Mouse (Mus musculus): ENCODE measurements at regions not wholly inside any gene's neighbourhood (a gene's known extent, or its start where the extent isn't known, plus 50 kb on each side); places are given as distances from the start of the nearest gene placed in this dataset.

GRCm38 (mm10) chr1:185628401-185628800 is 173.8 kb downstream of the Slc30a10 start:
- no peak for DNase-seq

GRCm38 (mm10) chr1:185629976-185630375 is 175.3 kb downstream of the Slc30a10 start:
- DNase-seq, result no peak

GRCm38 (mm10) chr1:185638631-185639030 is 184.0 kb downstream of the Slc30a10 start:
- no peak for DNase-seq

- no peak for DNase-seq
These were observed 184.8 kb downstream of the Slc30a10 start for GRCm38 (mm10) chr1:185639486-185639885.

- no peak for DNase-seq
These were observed 189.4 kb downstream of the Slc30a10 start for GRCm38 (mm10) chr1:185644026-185644425.

GRCm38 (mm10) chr1:185648128-185648527 is 193.5 kb downstream of the Slc30a10 start:
- DNase-seq, result no peak

GRCm38 (mm10) chr1:185648926-185649325 is 194.3 kb downstream of the Slc30a10 start:
- DNase-seq, result no peak

- no peak for DNase-seq
These were observed 196.3 kb downstream of the Slc30a10 start for GRCm38 (mm10) chr1:185650926-185651325.

- DNase-seq, result no peak
These were observed 200.4 kb downstream of the Slc30a10 start for GRCm38 (mm10) chr1:185655021-185655420.

GRCm38 (mm10) chr1:185655461-185655860 is 200.8 kb downstream of the Slc30a10 start:
- no peak for DNase-seq

GRCm38 (mm10) chr1:185657286-185657685 is 202.6 kb downstream of the Slc30a10 start:
- DNase-seq, result no peak

- DNase-seq, result no peak
These were observed 204.8 kb downstream of the Slc30a10 start for GRCm38 (mm10) chr1:185659476-185659875.

GRCm38 (mm10) chr1:185662336-185662735 is 207.7 kb downstream of the Slc30a10 start:
- DNase-seq, result no peak

GRCm38 (mm10) chr1:185670029-185670741 is 215.5 kb downstream of the Slc30a10 start:
- no peak for DNase-seq

- DNase-seq, result no peak
These were observed 218.3 kb downstream of the Slc30a10 start for GRCm38 (mm10) chr1:185672940-185673339.

- DNase-seq, result no peak
These were observed 221.2 kb downstream of the Slc30a10 start for GRCm38 (mm10) chr1:185675674-185676420.

GRCm38 (mm10) chr1:185681610-185682457 is 227.2 kb downstream of the Slc30a10 start:
- DNase-seq, result peak; percentile 71

GRCm38 (mm10) chr1:185682458-185682750 is 227.8 kb downstream of the Slc30a10 start:
- no peak for DNase-seq

- DNase-seq, result no peak
These were observed 230.0 kb downstream of the Slc30a10 start for GRCm38 (mm10) chr1:185684638-185685037.

GRCm38 (mm10) chr1:185688506-185688905 is 233.9 kb downstream of the Slc30a10 start:
- no peak for DNase-seq

- DNase-seq, result no peak
These were observed 240.7 kb downstream of the Slc30a10 start for GRCm38 (mm10) chr1:185695394-185695793.

- DNase-seq, result no peak
These were observed 245.1 kb downstream of the Slc30a10 start for GRCm38 (mm10) chr1:185699758-185700157.

- DNase-seq, result peak; percentile 39
These were observed 271.7 kb downstream of the Slc30a10 start for GRCm38 (mm10) chr1:185726324-185726723.

GRCm38 (mm10) chr1:185726811-185727210 is 272.2 kb downstream of the Slc30a10 start:
- DNase-seq, result no peak
